Mouse (Mus musculus) liver, embryonic 15.5 days (tissue): ENCODE data around the gene Sptlc2. TPM values are rescaled to one million over a fixed set of nuclear protein-coding genes. Genes with fewer than 3 reads are reported as not detected.

ENCODE experiments used
- ATAC-seq: fragments of 200-750 bp; cut with Nextera tagmentation; 2 replicates; pipeline ENCODE4 v1.8.0; 2017; ENCODE audit warnings: moderate number of reproducible peaks, mild to moderate bottlenecking, moderate library complexity; ENCODE audit not compliant: insufficient read depth
- H3K27ac ChIP-seq: fragments of 300-500 bp; sonication (generic); replicated peaks from 2 replicates; pipeline ENCODE4 v1.5.1; 2015; ENCODE audit warnings: mild to moderate bottlenecking, inconsistent platforms
- H3K27me3 ChIP-seq: fragments of 300-500 bp; sonication (generic); 2 replicates; pipeline ENCODE4 v1.6.1; 2015; ENCODE audit warnings: mild to moderate bottlenecking, inconsistent platforms
- H3K36me3 ChIP-seq: fragments of 300-500 bp; sonication (generic); replicated peaks from 2 replicates; pipeline ENCODE4 v1.6.1; 2015; ENCODE audit warnings: moderate library complexity, mild to moderate bottlenecking, inconsistent platforms
- H3K4me1 ChIP-seq: fragments of 300-500 bp; sonication (generic); replicated peaks from 2 replicates; pipeline ENCODE4 v1.6.1; 2015; ENCODE audit warnings: inconsistent platforms
- H3K4me2 ChIP-seq: fragments of 300-500 bp; sonication (generic); 2 replicates; pipeline ENCODE4 v1.6.1; 2015; ENCODE audit warnings: moderate library complexity, mild to moderate bottlenecking, inconsistent platforms
- H3K4me3 ChIP-seq: fragments of 300-500 bp; sonication (generic); replicated peaks from 2 replicates; pipeline ENCODE4 v1.5.1; 2015; ENCODE audit warnings: mild to moderate bottlenecking, inconsistent platforms
- H3K9ac ChIP-seq: fragments of 300-500 bp; sonication (generic); 2 replicates; pipeline ENCODE4 v1.6.1; 2015; ENCODE audit warnings: moderate library complexity, mild to moderate bottlenecking, inconsistent platforms
- H3K9me3 ChIP-seq: fragments of 300-500 bp; sonication (generic); replicated peaks from 2 replicates; pipeline ENCODE4 v1.6.1; 2016; ENCODE audit warnings: inconsistent platforms
- WGBS: fragments of 180-500 bp; shearing (Covaris S2); methylation state at CpG from one replicate; pipeline ENCODE4 v1.1.7; 2015; ENCODE audit warnings: mixed read lengths; ENCODE audit not compliant: insufficient replicate concordance; 5-methylcytosine and 5-hydroxymethylcytosine counted together
- polyA plus RNA-seq: library from polyadenylated mRNA; unstranded; fragments of >200 nt; fragmentation: Nextera tagmentation; extraction: Ambion mirVana; gene quantifications from 2 replicates; pipeline ENCODE4 v1.2.1, GENCODE M21; 2015

Gene Sptlc2
- polyA plus RNA-seq, 1 experiment from 2014 or later: 25.9 TPM

DNA sequence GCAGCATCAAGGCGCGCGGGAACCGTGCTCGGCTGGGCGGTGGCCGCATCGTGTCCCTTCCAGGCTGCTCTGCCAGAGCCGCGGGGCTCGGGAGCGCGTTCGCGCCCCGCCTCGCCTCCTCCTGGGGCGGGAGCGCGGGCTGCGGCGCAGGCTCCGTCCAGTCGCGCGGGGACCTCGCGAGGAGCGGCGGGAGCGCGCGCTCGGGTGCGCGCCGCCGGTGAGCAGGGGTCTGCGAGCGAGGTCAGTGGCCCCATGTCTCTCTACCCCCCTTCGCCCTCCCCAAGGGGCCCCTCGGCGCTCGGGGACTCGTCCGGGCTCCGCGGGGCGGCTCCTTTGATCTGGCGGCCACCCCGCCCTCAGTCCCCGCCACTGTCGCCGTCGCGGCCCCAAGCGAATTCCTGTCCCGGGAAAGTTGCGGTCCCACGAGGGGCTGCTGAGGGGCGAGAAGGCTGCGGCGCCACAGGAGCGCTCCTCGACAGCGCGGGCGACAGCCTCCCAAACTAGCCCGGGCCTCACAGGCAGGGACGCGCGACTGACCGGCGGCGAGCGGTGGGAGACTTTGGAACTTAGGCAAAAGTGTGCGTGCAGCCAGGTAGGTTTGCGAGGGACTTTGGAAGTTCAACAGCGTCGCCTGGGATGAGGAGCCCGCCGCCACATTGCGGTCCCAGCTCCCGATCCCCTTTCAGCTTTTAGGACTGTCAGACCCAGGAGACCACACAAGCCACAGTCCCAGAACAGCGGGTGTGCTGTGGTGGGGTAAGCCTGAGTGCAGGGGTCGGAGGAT is 88.3 kb downstream of the Sptlc2 start, which contains the start of gene Ism2:
Gene Ism2, minus strand, starts transcription at position 49 of the 784 bp plus-strand sequence.
- Histone ChIP-seq H3K4me1 (peaks cover 18% of the 10 kb centered on the region), H3K4me2 (peak within 1 kb of the TSS; percentile 83), H3K27ac (no peak within 1 kb of the TSS), H3K27me3 (peaks cover 43% of the 10 kb centered on the region), H3K9ac (peak within 1 kb of the TSS; percentile 40; the same call in 1 of the 2 replicates), H3K4me3 (peak within 1 kb of the TSS; percentile 63), H3K9me3 (no peaks in the 10 kb centered on the region), H3K36me3 (no peaks in the 10 kb centered on the region)
- peak; percentile 72 for ATAC-seq
- under 1% methylated on average over 85 of the region's 86 CpGs for WGBS

GRCm38 (mm10) chr12:87299037-87299656 is 89.0 kb downstream of the Sptlc2 start:
- Histone ChIP-seq H3K27ac (no peak overlapping the region), H3K4me3 (peak overlapping the region; percentile 63), H3K9me3 (no peaks in the 10 kb centered on the region), H3K4me1 (peaks cover 18% of the 10 kb centered on the region), H3K9ac (peak overlapping the region; percentile 40; the same call in 1 of the 2 replicates), H3K36me3 (no peaks in the 10 kb centered on the region), H3K27me3 (peaks cover 43% of the 10 kb centered on the region), H3K4me2 (peak overlapping the region; percentile 83)
- no peak for ATAC-seq
- 11% methylated on average over 29 of the region's 29 CpGs for WGBS

- H3K27ac ChIP-seq: no peak overlapping the region
- 60% methylated on average over 6 of the region's 6 CpGs for WGBS
- H3K27me3 ChIP-seq: peaks cover 9% of the 10 kb centered on the region
- no peak overlapping the region for H3K4me2 ChIP-seq
- H3K36me3 ChIP-seq: no peaks in the 10 kb centered on the region
- H3K9me3 ChIP-seq: no peaks in the 10 kb centered on the region
- ATAC-seq: no peak
- H3K4me1 ChIP-seq: no peaks in the 10 kb centered on the region
- no peak overlapping the region for H3K9ac ChIP-seq
- no peak overlapping the region for H3K4me3 ChIP-seq
Observed at GRCm38 (mm10) chr12:87293934-87294333, 94.2 kb downstream of the Sptlc2 start.

DNA sequence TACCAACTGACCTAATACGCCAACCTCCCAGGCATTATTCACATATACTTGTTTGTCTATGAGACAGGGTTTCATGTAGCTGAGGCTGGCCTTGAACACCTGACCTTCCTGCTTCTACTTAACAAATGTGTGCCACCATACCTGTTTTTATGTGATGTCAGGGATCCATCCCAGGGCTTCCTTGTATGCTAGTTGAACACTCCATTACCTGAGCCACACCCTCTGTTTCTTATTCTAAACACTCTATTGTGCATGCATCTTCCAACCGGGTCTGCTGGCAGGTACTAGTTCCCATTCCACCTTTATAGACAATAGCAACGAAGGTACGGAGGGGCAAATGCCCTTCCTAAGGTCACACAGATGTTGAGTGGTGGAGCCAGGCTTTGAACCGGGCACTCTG is 99.1 kb downstream of the Sptlc2 start:
- Histone ChIP-seq H3K9me3 (no peaks in the 10 kb centered on the region), H3K9ac (no peak overlapping the region), H3K4me2 (no peak overlapping the region), H3K4me3 (no peak overlapping the region), H3K36me3 (no peaks in the 10 kb centered on the region), H3K4me1 (0 out of 2 replicates have a peak, but pooled peaks cover 6% of the 10 kb centered on the region), H3K27ac (no peak overlapping the region), H3K27me3 (no peaks in the 10 kb centered on the region)
- no peak for ATAC-seq
- 72% methylated on average over 5 of the region's 5 CpGs for WGBS

- Histone ChIP-seq H3K36me3 (no peaks in the 10 kb centered on the region), H3K4me3 (no peak overlapping the region), H3K4me2 (no peak overlapping the region), H3K9me3 (no peaks in the 10 kb centered on the region), H3K27ac (0 out of 2 replicates have a peak overlapping the region, but pooled peaks have one; percentile 14), H3K9ac (no peak overlapping the region), H3K27me3 (no peaks in the 10 kb centered on the region), H3K4me1 (0 out of 2 replicates have a peak, but pooled peaks cover 6% of the 10 kb centered on the region)
- 53% methylated on average over 5 of the region's 5 CpGs for WGBS
- peak; percentile 17; the same call in 1 of the 2 replicates for ATAC-seq
Observed at GRCm38 (mm10) chr12:87284726-87285125, 103.4 kb downstream of the Sptlc2 start.

DNA sequence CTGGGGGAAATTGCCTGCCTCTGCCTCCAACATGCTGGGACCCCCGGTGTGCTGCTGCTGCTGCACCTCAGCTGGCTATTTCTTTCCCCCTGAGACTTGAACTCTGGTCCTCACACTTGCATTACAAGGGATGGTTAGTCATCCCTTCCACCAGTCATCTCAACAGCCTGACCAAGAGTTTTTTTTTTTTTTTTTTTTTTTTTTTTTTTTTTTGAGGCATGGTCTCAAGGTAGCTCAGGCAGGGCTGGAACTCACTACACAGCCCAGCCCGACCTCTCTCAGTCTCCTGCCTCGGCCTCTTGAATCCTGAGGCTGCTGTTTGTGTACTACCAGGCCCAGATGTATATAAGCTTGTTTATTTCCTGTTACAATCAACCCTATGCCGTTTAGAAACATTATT is 103.9 kb downstream of the Sptlc2 start:
- H3K4me1 ChIP-seq: 0 out of 2 replicates have a peak, but pooled peaks cover 6% of the 10 kb centered on the region
- WGBS: 42% methylated on average over 4 of the region's 4 CpGs
- no peaks in the 10 kb centered on the region for H3K9me3 ChIP-seq
- H3K9ac ChIP-seq: no peak overlapping the region
- H3K36me3 ChIP-seq: no peaks in the 10 kb centered on the region
- no peak overlapping the region for H3K27ac ChIP-seq
- H3K4me3 ChIP-seq: no peak overlapping the region
- ATAC-seq: no peak
- no peak overlapping the region for H3K4me2 ChIP-seq
- H3K27me3 ChIP-seq: no peaks in the 10 kb centered on the region

DNA sequence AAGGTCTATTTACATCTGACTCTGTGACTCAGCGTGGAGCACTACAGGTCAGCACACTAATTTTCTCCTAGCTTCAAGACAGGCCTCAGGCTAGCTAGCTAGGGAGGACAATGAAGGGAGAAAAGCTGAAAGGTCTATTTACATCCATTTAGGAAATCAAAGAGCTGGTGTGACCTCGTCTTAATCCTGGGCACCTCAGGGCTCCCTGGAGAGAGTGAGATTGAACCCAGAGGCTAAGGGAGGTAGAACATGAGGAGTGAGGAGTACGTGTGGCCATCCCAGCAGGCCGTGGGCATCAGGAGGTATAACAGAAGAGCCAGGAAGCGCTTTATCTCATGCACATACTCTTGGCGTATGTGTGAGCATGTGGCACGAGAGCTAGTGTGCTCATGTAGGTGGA is 104.4 kb downstream of the Sptlc2 start:
- H3K4me1 ChIP-seq: peaks cover 7% of the 10 kb centered on the region; the same call in 1 of the 2 replicates
- no peaks in the 10 kb centered on the region for H3K27me3 ChIP-seq
- no peak overlapping the region for H3K4me2 ChIP-seq
- no peaks in the 10 kb centered on the region for H3K36me3 ChIP-seq
- H3K4me3 ChIP-seq: no peak overlapping the region
- H3K27ac ChIP-seq: no peak overlapping the region
- no peak for ATAC-seq
- 53% methylated on average over 7 of the region's 7 CpGs for WGBS
- H3K9me3 ChIP-seq: no peaks in the 10 kb centered on the region
- H3K9ac ChIP-seq: no peak overlapping the region

- Histone ChIP-seq H3K36me3 (no peaks in the 10 kb centered on the region), H3K27ac (no peak overlapping the region), H3K4me3 (no peak overlapping the region), H3K9ac (no peak overlapping the region), H3K4me2 (no peak overlapping the region), H3K4me1 (peaks cover 14% of the 10 kb centered on the region), H3K27me3 (no peaks in the 10 kb centered on the region), H3K9me3 (no peaks in the 10 kb centered on the region)
- WGBS: 72% methylated on average over 4 of the region's 4 CpGs
- no peak for ATAC-seq
Observed at GRCm38 (mm10) chr12:87282743-87283142, 105.4 kb downstream of the Sptlc2 start.

DNA sequence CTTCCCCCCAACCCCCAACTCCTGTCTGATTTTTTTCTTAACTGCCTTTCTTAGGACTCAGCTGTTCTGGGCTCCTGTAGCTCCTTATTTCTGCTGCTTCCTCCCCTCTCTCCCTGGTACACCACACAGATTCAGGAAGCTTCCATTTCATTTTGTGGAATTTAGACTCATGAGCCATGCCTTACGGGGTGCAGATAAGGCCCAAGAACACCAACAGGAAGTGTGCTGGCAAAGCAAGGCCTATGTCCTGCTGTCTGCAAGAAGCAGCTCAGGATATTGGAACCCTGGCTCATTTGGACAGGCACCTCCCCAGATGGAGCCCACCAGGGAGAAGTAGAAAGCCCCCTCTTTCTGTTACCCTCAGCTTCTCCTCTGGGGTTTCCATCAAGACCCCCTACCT is 106.4 kb downstream of the Sptlc2 start:
- Histone ChIP-seq H3K4me1 (peaks cover 14% of the 10 kb centered on the region), H3K9ac (no peak overlapping the region), H3K9me3 (no peaks in the 10 kb centered on the region), H3K4me3 (no peak overlapping the region), H3K36me3 (no peaks in the 10 kb centered on the region), H3K27ac (no peak overlapping the region), H3K4me2 (no peak overlapping the region), H3K27me3 (no peaks in the 10 kb centered on the region)
- ATAC-seq: no peak
- 28% methylated on average over 1 of the region's 1 CpGs for WGBS

- 60% methylated on average over 14 of the region's 14 CpGs for WGBS
- no peaks in the 10 kb centered on the region for H3K27me3 ChIP-seq
- H3K9ac ChIP-seq: no peak overlapping the region
- peaks cover 12% of the 10 kb centered on the region for H3K36me3 ChIP-seq
- no peak for ATAC-seq
- no peak overlapping the region for H3K4me3 ChIP-seq
- no peak overlapping the region for H3K27ac ChIP-seq
- H3K9me3 ChIP-seq: no peaks in the 10 kb centered on the region
- peaks cover 22% of the 10 kb centered on the region for H3K4me1 ChIP-seq
- H3K4me2 ChIP-seq: no peak overlapping the region
Observed at GRCm38 (mm10) chr12:87279879-87280278, 108.3 kb downstream of the Sptlc2 start.

DNA sequence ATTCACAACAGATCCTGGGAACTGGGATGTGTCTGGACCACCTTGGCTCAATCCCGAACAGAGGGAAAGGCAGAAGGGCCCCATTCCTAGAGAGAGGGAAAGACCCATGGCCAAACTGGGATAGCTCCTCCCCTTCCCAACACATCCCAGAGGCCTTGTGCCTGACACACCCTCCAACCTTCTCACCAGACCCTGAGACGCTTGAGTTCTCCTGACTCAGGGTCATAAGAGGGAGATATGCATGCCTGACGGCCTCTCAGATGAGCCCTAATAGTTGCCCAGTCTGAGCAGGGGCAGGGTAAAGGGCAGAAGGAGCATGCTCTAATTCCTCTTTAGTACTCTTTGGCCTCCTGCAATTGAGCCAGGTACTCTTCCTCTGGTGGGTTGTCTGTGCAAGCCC is 108.8 kb downstream of the Sptlc2 start:
- H3K9me3 ChIP-seq: no peaks in the 10 kb centered on the region
- H3K4me3 ChIP-seq: no peak overlapping the region
- H3K36me3 ChIP-seq: peaks cover 17% of the 10 kb centered on the region
- no peak overlapping the region for H3K9ac ChIP-seq
- no peaks in the 10 kb centered on the region for H3K27me3 ChIP-seq
- H3K27ac ChIP-seq: no peak overlapping the region
- H3K4me2 ChIP-seq: no peak overlapping the region
- H3K4me1 ChIP-seq: peaks cover 25% of the 10 kb centered on the region
- ATAC-seq: no peak
- WGBS: 51% methylated on average over 3 of the region's 3 CpGs
